Mouse (Mus musculus) gonadal fat pad, adult 2 months (tissue): ENCODE measurements at regions not wholly inside any gene's neighbourhood (a gene's known extent, or its start where the extent isn't known, plus 50 kb on each side); places are given as distances from the start of the nearest gene placed in this dataset.

Experiments
- DNase-seq: peaks from one replicate; pipeline ENCODE4 v3.0.0-alpha.2; 2012; ENCODE audit warnings: low read depth

DNA sequence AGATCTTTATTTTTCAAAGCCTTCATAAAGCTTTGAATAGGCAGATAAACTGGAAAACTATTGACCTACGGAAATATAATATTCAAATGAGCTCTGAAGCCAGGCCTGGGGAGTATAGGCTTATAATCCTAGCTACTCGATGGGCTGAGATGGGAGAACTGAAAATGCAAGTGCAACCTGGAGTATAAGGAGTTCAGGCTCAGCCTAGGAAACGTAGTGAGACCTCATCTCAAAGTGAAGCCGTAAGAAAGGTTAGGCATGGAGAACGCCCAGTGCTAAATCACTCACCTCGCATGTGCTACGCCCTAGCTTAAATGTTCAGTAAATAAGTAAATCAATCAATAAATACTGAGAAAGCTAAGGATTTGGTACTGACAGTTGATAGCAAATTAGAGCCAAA lies 432.5 kb upstream of the Ubash3b start:
- no peak for DNase-seq

GRCm38 (mm10) chr9:41592900-41593690 lies 431.6 kb upstream of the Ubash3b start:
- DNase-seq: no peak

DNA sequence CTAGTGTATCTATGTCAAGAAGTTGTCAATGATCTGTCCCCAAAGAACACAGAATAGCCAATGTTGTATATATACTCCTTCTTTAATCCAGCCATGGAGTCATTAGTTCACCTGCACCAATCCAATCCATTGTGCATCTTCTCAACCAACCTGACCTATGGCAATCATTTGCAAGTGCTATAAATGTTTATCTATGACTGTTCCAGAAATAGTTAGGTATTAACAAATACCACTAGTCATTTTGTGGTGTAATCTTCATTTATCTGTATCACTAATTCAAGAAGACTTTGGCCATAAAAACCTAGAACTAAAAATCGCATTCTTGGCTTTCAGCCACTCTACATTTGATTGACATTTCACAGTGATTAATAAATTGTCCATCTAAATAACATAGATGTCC lies 430.6 kb upstream of the Ubash3b start:
- DNase-seq: no peak

GRCm38 (mm10) chr9:41590164-41590563 lies 428.7 kb upstream of the Ubash3b start:
- DNase-seq: no peak

DNA sequence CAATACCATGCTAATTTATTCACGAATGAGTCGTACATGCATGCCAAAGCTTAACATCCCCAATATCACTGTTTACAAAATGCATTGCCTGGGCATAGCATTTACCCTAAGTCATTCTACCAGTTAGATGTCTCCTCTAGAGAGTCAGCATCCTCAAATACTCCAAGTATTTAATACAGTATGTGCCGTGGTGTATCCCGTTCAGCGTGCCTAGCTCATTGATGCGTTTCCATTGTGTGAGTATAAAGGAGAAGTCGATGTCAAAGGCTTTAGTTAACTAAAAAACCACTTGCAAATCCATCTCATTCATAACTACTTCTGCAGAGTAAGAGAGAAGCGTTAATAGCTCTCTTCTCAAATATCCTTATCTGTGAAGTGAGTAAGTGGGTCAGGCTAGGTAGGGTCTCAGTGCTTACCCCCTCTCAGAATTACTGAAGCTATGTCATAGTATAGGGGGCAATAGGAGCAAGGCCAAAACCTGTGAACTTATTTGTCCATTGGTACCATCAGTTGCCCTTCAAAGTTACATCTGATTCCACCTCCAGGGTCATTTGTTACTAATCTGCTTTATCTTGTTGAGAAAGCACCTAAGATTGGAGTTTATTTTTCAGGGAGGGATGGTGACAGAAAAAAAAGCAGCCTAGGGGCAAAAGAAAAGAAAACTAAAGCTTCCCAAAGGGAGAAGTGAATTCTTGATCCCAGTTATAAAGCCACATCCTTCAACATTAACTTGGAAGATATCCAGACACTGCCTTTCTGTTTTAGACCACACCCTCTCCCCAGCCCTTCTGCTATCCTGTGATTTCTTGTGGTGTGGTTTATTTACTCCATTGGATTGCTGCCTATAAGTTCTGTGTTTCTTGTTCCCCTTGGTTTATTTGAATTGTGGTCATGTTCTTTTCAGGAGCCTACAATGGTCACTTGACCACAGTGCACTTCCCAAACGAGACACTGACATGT lies 427.2 kb upstream of the Ubash3b start:
- no peak for DNase-seq

DNA sequence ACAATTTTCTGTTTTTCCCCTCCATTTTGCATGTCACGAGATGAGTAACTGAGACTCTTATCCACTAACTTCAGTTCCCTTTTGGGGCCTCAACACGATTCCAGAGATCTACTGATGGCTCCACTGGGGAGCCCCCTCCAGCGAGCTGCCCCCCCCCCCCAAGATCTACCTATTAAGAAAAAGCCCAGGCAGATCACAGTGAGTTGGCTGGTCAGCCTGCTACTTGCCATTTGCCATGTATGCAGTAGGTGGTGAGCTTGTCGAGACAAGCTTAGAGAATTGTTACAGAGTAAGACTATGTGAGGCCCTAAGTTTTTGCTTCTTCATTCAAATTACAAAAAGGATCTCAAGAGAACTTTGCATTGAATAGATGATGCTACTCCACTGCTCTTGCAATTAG lies 426.3 kb upstream of the Ubash3b start:
- no peak for DNase-seq

- DNase-seq: no peak
Measured at GRCm38 (mm10) chr9:41586966-41587570, 425.6 kb upstream of the Ubash3b start.

GRCm38 (mm10) chr9:41586291-41586690 lies 424.8 kb upstream of the Ubash3b start:
- no peak for DNase-seq

GRCm38 (mm10) chr9:41585771-41586170 lies 424.3 kb upstream of the Ubash3b start:
- DNase-seq: no peak

DNA sequence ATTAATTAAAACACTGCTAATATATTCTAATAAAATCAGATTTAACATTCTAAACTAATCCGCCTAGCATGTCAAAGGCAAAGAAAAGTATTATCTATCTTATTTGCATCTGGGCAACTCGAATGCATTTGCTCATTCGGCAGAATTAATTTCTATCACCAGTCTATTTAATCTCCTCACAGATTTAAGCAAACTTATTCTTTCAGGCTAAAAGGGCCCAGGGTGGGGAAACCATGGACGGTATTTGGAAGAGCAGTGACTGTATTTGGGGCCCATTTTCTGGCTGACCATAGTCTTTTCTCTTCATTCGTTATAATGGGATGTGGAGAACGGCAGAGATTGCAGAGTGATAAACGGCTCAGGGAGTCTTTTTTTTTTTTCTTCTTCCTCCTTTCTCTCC lies 423.5 kb upstream of the Ubash3b start:
- DNase-seq: no peak

- DNase-seq: no peak
Measured at GRCm38 (mm10) chr9:41583711-41584329, 422.3 kb upstream of the Ubash3b start.

- no peak for DNase-seq
Measured at GRCm38 (mm10) chr9:41583276-41583675, 421.8 kb upstream of the Ubash3b start.

GRCm38 (mm10) chr9:41582711-41583236 lies 421.3 kb upstream of the Ubash3b start:
- no peak for DNase-seq

- no peak for DNase-seq
Measured at GRCm38 (mm10) chr9:41582171-41582570, 420.7 kb upstream of the Ubash3b start.

GRCm38 (mm10) chr9:41581741-41582140 lies 420.2 kb upstream of the Ubash3b start:
- no peak for DNase-seq

DNA sequence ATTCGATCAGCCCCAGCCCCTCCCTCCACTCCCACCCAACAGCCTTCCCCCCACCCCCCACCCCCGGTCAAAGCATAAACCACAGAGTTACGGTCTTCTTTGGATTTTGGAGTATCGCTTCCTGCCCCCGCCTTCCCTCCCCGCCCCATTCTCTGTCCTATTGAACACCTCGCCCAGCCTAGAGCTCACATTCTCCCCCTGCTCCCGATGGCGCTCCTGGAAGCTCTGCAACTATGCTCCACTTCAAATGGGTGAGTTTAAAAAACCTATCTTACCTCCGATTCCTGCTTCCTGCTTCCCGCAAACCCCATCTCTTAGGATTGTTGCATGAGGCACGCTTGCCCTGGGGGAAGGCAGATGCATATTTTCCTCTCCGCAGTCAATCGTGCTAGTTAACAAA lies 419.7 kb upstream of the Ubash3b start:
- DNase-seq: no peak

- no peak for DNase-seq
Measured at GRCm38 (mm10) chr9:41580611-41581041, 419.1 kb upstream of the Ubash3b start.

- DNase-seq: no peak
Measured at GRCm38 (mm10) chr9:41580067-41580466, 418.6 kb upstream of the Ubash3b start.

DNA sequence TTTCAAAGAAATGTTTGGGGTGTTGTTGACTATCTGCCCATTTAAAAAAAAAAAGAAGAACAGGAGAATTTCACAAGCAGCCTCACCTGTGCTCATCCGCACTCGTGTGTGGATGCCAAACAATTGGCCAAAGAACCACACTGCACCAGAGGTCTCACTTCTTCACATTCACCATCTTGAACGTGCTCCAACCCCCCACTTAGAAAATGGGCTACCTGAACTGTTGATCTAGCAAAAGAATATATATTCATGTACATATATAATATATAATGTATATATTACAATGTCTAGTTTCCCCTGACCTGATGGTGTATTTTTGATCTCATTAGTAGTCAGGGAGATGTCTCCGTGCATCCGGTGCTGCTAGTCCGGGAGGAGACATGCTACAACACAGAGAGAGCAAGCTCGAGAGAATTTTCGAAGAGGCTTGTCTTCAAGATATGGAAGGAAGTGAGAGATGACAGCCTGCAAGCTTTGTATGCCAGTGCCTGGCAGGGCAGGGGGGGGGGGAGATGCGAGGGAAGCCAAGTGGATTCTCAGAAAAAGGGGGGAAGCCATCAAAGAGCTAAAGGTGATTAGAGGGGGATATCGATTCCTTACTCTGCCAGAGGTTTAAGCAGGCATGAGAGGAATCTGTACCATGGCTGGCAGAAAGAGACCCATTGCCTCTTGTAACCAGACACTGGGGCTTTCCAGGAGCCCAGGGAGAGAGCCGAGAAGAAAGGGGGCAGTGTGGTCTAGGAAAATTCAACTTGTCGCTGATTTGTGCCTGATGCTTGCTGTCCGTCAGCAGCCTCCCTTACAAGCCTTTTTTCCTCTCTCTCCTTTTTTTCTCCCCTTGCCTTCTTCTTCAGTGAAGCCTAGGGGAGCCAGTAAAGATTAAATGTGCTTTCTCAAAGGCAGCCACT lies 417.9 kb upstream of the Ubash3b start:
- no peak for DNase-seq
